Comparison of ENCODE assay signal across 9 mouse cellular contexts in the genomic region with DNA sequence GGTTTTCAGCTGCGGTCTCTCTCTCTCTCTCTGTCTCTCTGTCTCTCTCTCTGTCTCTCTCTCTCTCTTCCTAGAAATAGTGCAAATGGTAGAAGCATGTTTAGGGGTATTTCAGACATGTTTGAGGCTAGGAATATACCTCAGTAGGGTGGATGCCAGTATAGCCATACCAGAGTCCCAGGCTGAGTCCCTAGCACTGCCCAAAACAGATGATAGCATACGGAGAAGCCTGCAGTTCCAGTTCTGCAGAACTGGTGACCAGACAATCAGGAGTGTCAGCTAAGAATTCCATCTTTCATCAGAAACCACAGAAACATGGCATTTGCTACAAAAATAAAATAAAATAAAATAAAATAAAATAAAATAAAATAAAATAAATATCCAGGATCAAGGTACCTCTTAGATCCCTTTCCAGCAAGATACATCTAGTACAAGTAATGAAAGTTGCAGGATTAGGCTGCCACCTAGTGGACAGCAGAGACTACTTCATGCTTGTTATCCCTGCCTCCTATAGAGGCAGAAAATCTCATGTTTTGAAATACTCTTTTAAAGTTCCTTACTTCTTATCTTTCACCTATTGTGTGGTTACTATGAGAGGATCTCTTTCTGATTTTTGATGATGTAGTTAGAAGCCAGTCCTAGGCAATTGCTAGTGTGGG. TPM values are rescaled to one million over a fixed set of nuclear protein-coding genes. Genes with fewer than 3 reads are reported as not detected.
A peak's percentile ranks its signal among the peaks of the same experiment; 100 is the strongest.
DNase-seq lines count a peak whose midpoint lies in the region; ATAC-seq and TF ChIP-seq lines count a peak whose summit lies in the region.
"Had no signal": no experiment of that assay in that cellular context is flagged by ENCODE, and none has a peak within 500 bp of the region (broad histone marks: within the 10 kb centered on the region; RNA-seq: fewer than 3 reads in every experiment).

No protein-coding gene starts in this region.

- H3K9ac ChIP-seq in kidney, embryonic 16.5 days (replicated peaks; ENCODE audit: low read length): no peak overlapping the region
- H3K9ac ChIP-seq in lung, embryonic 14.5 days: no peak overlapping the region
- H3K9ac ChIP-seq: limb, embryonic 12.5 days had no signal

- H3K9me3 ChIP-seq in kidney, embryonic 16.5 days (ENCODE audit: low read length): no peaks in the 10 kb centered on the region
- no peaks in the 10 kb centered on the region for H3K9me3 ChIP-seq in lung, embryonic 14.5 days (ENCODE audit: low read depth, low read length)
- H3K9me3 ChIP-seq: limb, embryonic 12.5 days had no signal

- peak; percentile 91 for ATAC-seq in frontal cortex, adult (ENCODE audit: low TSS enrichment)
- ATAC-seq in kidney, embryonic 16.5 days (ENCODE audit: low FRiP score, low TSS enrichment): peak; percentile 79; the same call in 1 of the 2 replicates
- ATAC-seq in lung, embryonic 14.5 days (ENCODE audit: insufficient read depth): peak; percentile 79

- H3K4me3 ChIP-seq in kidney, embryonic 16.5 days (ENCODE audit: low read length): no peak overlapping the region
- no peak overlapping the region for H3K4me3 ChIP-seq in lung, embryonic 14.5 days (ENCODE audit: low read depth, low read length)
- H3K4me3 ChIP-seq: limb, embryonic 12.5 days had no signal

- no peaks in the 10 kb centered on the region for H3K27me3 ChIP-seq in kidney, embryonic 16.5 days (ENCODE audit: insufficient read depth, low read length)
- no peaks in the 10 kb centered on the region for H3K27me3 ChIP-seq in lung, embryonic 14.5 days (ENCODE audit: insufficient read depth, low read length)
- H3K27me3 ChIP-seq: limb, embryonic 12.5 days had no signal

- peak; percentile 81 for TF ChIP-seq CTCF in lung, embryonic 14.5 days (IDR thresholded peaks at IDR 0.05; ENCODE audit: low read depth)

- H3K27ac ChIP-seq in kidney, embryonic 16.5 days (ENCODE audit: low read length): no peak overlapping the region
- no peak overlapping the region for H3K27ac ChIP-seq in lung, embryonic 14.5 days (ENCODE audit: low read depth)
- H3K27ac ChIP-seq: limb, embryonic 12.5 days had no signal

- DNase-seq in frontal cortex, postnatal 25 days (ENCODE audit: low spot score in 2 of 2): no peak
- DNase-seq in Muller cell, postnatal 12 days (ENCODE audit: inconsistent ontology term): peak; percentile 57
- DNase-seq in cerebellum, adult 9-10 months: peak; percentile 66
- peak; percentile 37 for DNase-seq in gastrocnemius, postnatal 14 days
- DNase-seq in lung, embryonic 14.5 days: peak; percentile 91
- peak; percentile 82 for DNase-seq in retina, embryonic 14.5 days (ENCODE audit: low spot score)

- no peak overlapping the region for H3K4me2 ChIP-seq in kidney, embryonic 16.5 days (replicated peaks; ENCODE audit: low read depth, low read length)
- H3K4me2 ChIP-seq in lung, embryonic 14.5 days: no peak overlapping the region
- H3K4me2 ChIP-seq: limb, embryonic 12.5 days had no signal

- H3K36me3 ChIP-seq in kidney, embryonic 16.5 days (ENCODE audit: insufficient read depth, low read length): peaks cover 4% of the 10 kb centered on the region; the same call in 1 of the 2 replicates
- H3K36me3 ChIP-seq in lung, embryonic 14.5 days (ENCODE audit: insufficient read depth): peaks cover 37% of the 10 kb centered on the region

- intact Hi-C loops in gastrocnemius, postnatal 14 days (cut with DNase I; ENCODE audit: low total_unique reads): no loop called here

- H3K4me1 ChIP-seq in kidney, embryonic 16.5 days (ENCODE audit: insufficient read depth, low read length): no peaks in the 10 kb centered on the region
- H3K4me1 ChIP-seq in lung, embryonic 14.5 days (ENCODE audit: insufficient read depth): no peaks in the 10 kb centered on the region
- H3K4me1 ChIP-seq: limb, embryonic 12.5 days had no signal

- WGBS in kidney, embryonic 16.5 days: 96% methylated on average over 2 of the region's 2 CpGs
- 83% methylated on average over 2 of the region's 2 CpGs for WGBS in lung, embryonic 14.5 days

RNA-seq across cellular contexts. Expression of a gene that starts 33.1 kb away (rescaled TPM):
- total RNA-seq in gastrocnemius, postnatal 14 days (2021): not detected
- polyA plus RNA-seq in kidney, embryonic 16.5 days (2015; fragmentation: Nextera tagmentation; extraction: Ambion mirVana): 0.46 TPM in 1 of 2 replicates, not detected in the other
- 0.22 TPM in 1 of 2 replicates, not detected in the other for polyA plus RNA-seq in lung, embryonic 14.5 days (2014; fragmentation: Nextera tagmentation; extraction: Ambion mirVana)

RNA-seq across cellular contexts. Expression of a gene that starts 47.4 kb away (rescaled TPM):
- total RNA-seq in gastrocnemius, postnatal 14 days (2021): 10 to 100 TPM in 1 of 2 experiments, 1 to 10 TPM in 1; 9.2 to 10.3 TPM
- polyA plus RNA-seq in kidney, embryonic 16.5 days (2015; fragmentation: Nextera tagmentation; extraction: Ambion mirVana): 12.8 and 13.5 TPM in 2 replicates
- 19.7 and 19.8 TPM in 2 replicates for polyA plus RNA-seq in lung, embryonic 14.5 days (2014; fragmentation: Nextera tagmentation; extraction: Ambion mirVana)

RNA-seq across cellular contexts. Expression of a gene that starts 47.4 kb away (rescaled TPM):
- 1 to 10 TPM; 1.3 to 1.7 TPM for total RNA-seq in gastrocnemius, postnatal 14 days (2021)
- polyA plus RNA-seq in kidney, embryonic 16.5 days (2015; fragmentation: Nextera tagmentation; extraction: Ambion mirVana): 1.9 and 5.3 TPM in 2 replicates
- 43.9 and 45.7 TPM in 2 replicates for polyA plus RNA-seq in lung, embryonic 14.5 days (2014; fragmentation: Nextera tagmentation; extraction: Ambion mirVana)

Comparison
In these comparisons a context has a peak if more than half of its experiments do, and no peak if none do; other contexts are left out.
1. DNase-seq: peak in Muller cell, postnatal 12 days (single experiment), cerebellum, adult 9-10 months (single experiment), gastrocnemius, postnatal 14 days (single experiment), lung, embryonic 14.5 days (single experiment) and retina, embryonic 14.5 days (single experiment); none in frontal cortex, postnatal 25 days (0 of 2).
2. Peak in every context shown above with its lines, with median percentiles within 50 percentile points of each other: ATAC-seq.